Mouse (Mus musculus) heart, adult 18-20 months (tissue): ENCODE data around the gene Gm36176. TPM values are rescaled to one million over a fixed set of nuclear protein-coding genes. Genes with fewer than 3 reads are reported as not detected.

Source experiments
- DNase-seq, 2 experiments: peaks; one replicate each; pipeline ENCODE4 v3.0.0; 2021 to 2022; ENCODE audit warnings: mixed read lengths in 1 of 2
- long read RNA-seq, 2 experiments: library from polyadenylated mRNA; stranded (forward); transcript quantifications; one replicate each; pipeline ENCODE4 v2.0.0; 2021
- total RNA-seq, 2 experiments: library from RNA; stranded (reverse); gene quantifications; 2 replicates each; pipeline ENCODE4 v1.2.3; 2021

The Gm36176 gene
- total RNA-seq: not detected
- long read RNA-seq, experiment 1: 0 reads
- long read RNA-seq, experiment 2: 0 reads

GRCm38 (mm10) chr10:77846503-77846902 is at the start of gene Gm36176:
Gene Gm36176 (plus strand): TSS chr10:77846803.
- no peak for DNase-seq

- DNase-seq: peak; percentile 11 to 24
These were observed 48.9 kb upstream of the Gm36176 start for GRCm38 (mm10) chr10:77797677-77798076.

GRCm38 (mm10) chr10:77798164-77798920 is 48.3 kb upstream of the Gm36176 start:
- peak; percentile 6 to 7 for DNase-seq

GRCm38 (mm10) chr10:77798921-77799508 is 47.6 kb upstream of the Gm36176 start, which contains the start of gene Gm19668:
Gene Gm19668 (minus strand): TSS chr10:77799133.
- DNase-seq: no peak

GRCm38 (mm10) chr10:77804095-77804494 is 42.5 kb upstream of the Gm36176 start:
- DNase-seq: no peak

- no peak for DNase-seq
These were observed 34.9 kb upstream of the Gm36176 start, which contains the start of gene Gm9507 for GRCm38 (mm10) chr10:77811743-77812142. Gene Gm9507 (minus strand): TSS chr10:77811843.

GRCm38 (mm10) chr10:77814382-77814781 is 32.2 kb upstream of the Gm36176 start, which contains the start of gene Gm2696:
Gene Gm2696 (plus strand): TSS chr10:77814682.
- no peak for DNase-seq

- peak in 1 of 2 experiments; percentile 31 for DNase-seq
These were observed 31.1 kb upstream of the Gm36176 start for GRCm38 (mm10) chr10:77815514-77815913.

GRCm38 (mm10) chr10:77818523-77818922 is 28.1 kb upstream of the Gm36176 start:
- DNase-seq: no peak

- DNase-seq: no peak
These were observed 27.4 kb upstream of the Gm36176 start for GRCm38 (mm10) chr10:77819203-77819602.

- no peak for DNase-seq
These were observed 19.7 kb upstream of the Gm36176 start, which contains the start of gene Krtap10-4 for GRCm38 (mm10) chr10:77826951-77827350. Gene Krtap10-4 (minus strand): TSS chr10:77827095.

- DNase-seq: no peak
These were observed 11.0 kb upstream of the Gm36176 start, which contains the start of gene Krtap10-10 for GRCm38 (mm10) chr10:77835647-77836046. Gene Krtap10-10 (plus strand): TSS chr10:77835947.

GRCm38 (mm10) chr10:77839006-77839405 is 7.6 kb upstream of the Gm36176 start:
- no peak for DNase-seq

- no peak for DNase-seq
These were observed 358 bp downstream of the Gm36176 start for GRCm38 (mm10) chr10:77846961-77847360.

GRCm38 (mm10) chr10:77847538-77847937 is 935 bp downstream of the Gm36176 start:
- DNase-seq: no peak

- no peak for DNase-seq
These were observed 6.0 kb downstream of the Gm36176 start, which contains the start of gene Gm10318 for GRCm38 (mm10) chr10:77852559-77852958. Gene Gm10318 (plus strand): TSS chr10:77852859.

GRCm38 (mm10) chr10:77861675-77862074 is 15.1 kb downstream of the Gm36176 start, which contains the start of gene Gm3285:
Gene Gm3285 (plus strand): TSS chr10:77861975.
- no peak for DNase-seq

GRCm38 (mm10) chr10:77864067-77864761 is 17.6 kb downstream of the Gm36176 start:
- DNase-seq: peak; percentile 7 to 8

GRCm38 (mm10) chr10:77864762-77865143 is 18.1 kb downstream of the Gm36176 start:
- no peak for DNase-seq

- no peak for DNase-seq
These were observed 20.9 kb downstream of the Gm36176 start for GRCm38 (mm10) chr10:77867546-77867945.

- no peak for DNase-seq
These were observed 23.0 kb downstream of the Gm36176 start for GRCm38 (mm10) chr10:77869651-77870050.

- DNase-seq: peak; percentile 26 to 56
These were observed 32.4 kb downstream of the Gm36176 start for GRCm38 (mm10) chr10:77878985-77879384.
